Mouse (Mus musculus) Muller cell, postnatal 12 days (primary cell): ENCODE measurements around the gene Olfr301.

Source experiments
- DNase-seq: peaks from one replicate; pipeline ENCODE4 v3.0.0-alpha.2; 2015; ENCODE audit errors: inconsistent ontology term

Gene Olfr301

GRCm38 (mm10) chr7:86403546-86403945 is at the start of gene Olfr301:
Gene Olfr301, plus strand, starts transcription at chr7:86403846.
- no peak for DNase-seq

GRCm38 (mm10) chr7:86366828-86367227 is 36.8 kb upstream of the Olfr301 start, which contains the start of gene Olfr305:
Gene Olfr305, minus strand, starts transcription at chr7:86366928.
- no peak for DNase-seq

- DNase-seq, result no peak
Measured at GRCm38 (mm10) chr7:86385769-86386168, 17.9 kb upstream of the Olfr301 start.

GRCm38 (mm10) chr7:86386558-86386957 is 17.1 kb upstream of the Olfr301 start, which contains the start of gene Olfr304:
Gene Olfr304, minus strand, starts transcription at chr7:86386658.
- DNase-seq, result no peak

GRCm38 (mm10) chr7:86397689-86398088 is 6.0 kb upstream of the Olfr301 start, which contains the start of gene Olfr303:
Gene Olfr303, minus strand, starts transcription at chr7:86397789.
- DNase-seq, result no peak

- no peak for DNase-seq
Measured at GRCm38 (mm10) chr7:86459621-86460020, 56.0 kb downstream of the Olfr301 start, which contains the start of gene Olfr299. Gene Olfr299, plus strand, starts transcription at chr7:86459921.
